ENCODE assay signal across 8 mouse cellular contexts in genomic region chrX:48518211-48518807, GRCm38 (mm10). TPM values are rescaled to one million over a fixed set of nuclear protein-coding genes. Genes with fewer than 3 reads are reported as not detected.
DNase-seq lines count a peak whose midpoint lies in the region; ATAC-seq and TF ChIP-seq lines count a peak whose summit lies in the region.

No protein-coding gene starts in this region.

- 0 out of 2 replicates have a peak, but pooled peaks cover under 1% of the 10 kb centered on the region for H3K4me1 ChIP-seq in heart, embryonic 12.5 days (replicated peaks)
- H3K4me1 ChIP-seq in heart, adult 2 months (ENCODE audit: control insufficient read depth, insufficient read depth, low read length) = no peaks in the 10 kb centered on the region
- H3K4me1 ChIP-seq in forebrain, embryonic 14.5 days (ENCODE audit: control insufficient read depth, insufficient read depth, low read length) = peaks cover 2% of the 10 kb centered on the region; the same call in 1 of the 2 replicates
- H3K4me1 ChIP-seq in neural tube, embryonic 12.5 days = no peaks in the 10 kb centered on the region

- H3K27me3 ChIP-seq in heart, embryonic 12.5 days (replicated peaks) = no peaks in the 10 kb centered on the region
- no peaks in the 10 kb centered on the region for H3K27me3 ChIP-seq in heart, adult 2 months (ENCODE audit: control insufficient read depth, insufficient read depth, low read length)
- no peaks in the 10 kb centered on the region for H3K27me3 ChIP-seq in forebrain, embryonic 14.5 days (replicated peaks; ENCODE audit: control insufficient read depth, insufficient read depth, low read length)
- no peaks in the 10 kb centered on the region for H3K27me3 ChIP-seq in neural tube, embryonic 12.5 days (replicated peaks)

- peak overlapping the region; percentile 74 for H3K9ac ChIP-seq in heart, embryonic 12.5 days
- H3K9ac ChIP-seq in heart, adult 2 months (ENCODE audit: low read depth, low read length) = no peak overlapping the region
- H3K9ac ChIP-seq in forebrain, embryonic 14.5 days (ENCODE audit: low read length) = peak overlapping the region; percentile 78
- peak overlapping the region; percentile 65 for H3K9ac ChIP-seq in neural tube, embryonic 12.5 days

- ATAC-seq in heart, embryonic 12.5 days (ENCODE audit: insufficient number of reproducible peaks, low FRiP score) = 0 out of 2 replicates have a peak, but pooled peaks have one; percentile 52
- ATAC-seq in forebrain, embryonic 14.5 days = peak; percentile 95
- peak; percentile 95 for ATAC-seq in neural tube, embryonic 12.5 days (ENCODE audit: low FRiP score, low read depth)

- DNase-seq in heart, adult 2 months = no peak
- peak; percentile 84 for DNase-seq in brain, adult 2 months (ENCODE audit: low read depth, low spot score)
- peak; percentile 89 for DNase-seq in forebrain, embryonic 14.5 days (ENCODE audit: low spot score)
- DNase-seq in left cerebral cortex, postnatal 14 days (ENCODE audit: low spot score in 2 of 2) = peak; percentile 58 to 79
- no peak for DNase-seq in c-Kit-positive CD71-positive TER-119-positive erythroid progenitor cells, embryonic 14.5 days (ENCODE audit: low spot score)
- no peak for DNase-seq in heart, postnatal 4 days

- no peak for TF ChIP-seq POLR2A in heart, adult 2 months (IDR thresholded peaks at IDR 0.05; ENCODE audit: insufficient read depth, low read depth, low read length)

- peak overlapping the region; percentile 55 for H3K4me3 ChIP-seq in heart, embryonic 12.5 days
- H3K4me3 ChIP-seq in heart, adult 2 months = no peak overlapping the region
- peak overlapping the region; percentile 45 for H3K4me3 ChIP-seq in forebrain, embryonic 14.5 days (ENCODE audit: low read depth, low read length)
- peak overlapping the region; percentile 42 for H3K4me3 ChIP-seq in neural tube, embryonic 12.5 days

- TF ChIP-seq CTCF in heart, adult 2 months (IDR thresholded peaks at IDR 0.05) = no peak

- TF ChIP-seq EP300 in heart, adult 2 months (IDR thresholded peaks at IDR 0.05; ENCODE audit: insufficient read depth, low read depth, low read length) = no peak

- no peaks in the 10 kb centered on the region for H3K36me3 ChIP-seq in heart, embryonic 12.5 days
- H3K36me3 ChIP-seq in heart, adult 2 months (ENCODE audit: control insufficient read depth, insufficient read depth, low read length) = no peaks in the 10 kb centered on the region
- H3K36me3 ChIP-seq in forebrain, embryonic 14.5 days (ENCODE audit: control insufficient read depth, insufficient read depth, low read length) = no peaks in the 10 kb centered on the region
- no peaks in the 10 kb centered on the region for H3K36me3 ChIP-seq in neural tube, embryonic 12.5 days

- no peaks in the 10 kb centered on the region for H3K9me3 ChIP-seq in heart, embryonic 12.5 days (replicated peaks)
- no peaks in the 10 kb centered on the region for H3K9me3 ChIP-seq in forebrain, embryonic 14.5 days (replicated peaks; ENCODE audit: control insufficient read depth, low read length)
- H3K9me3 ChIP-seq in neural tube, embryonic 12.5 days = no peaks in the 10 kb centered on the region

- no peaks in the 10 kb centered on the region for H3K79me2 ChIP-seq in heart, adult 2 months (replicated peaks; ENCODE audit: control insufficient read depth, insufficient read depth, low read length)

- WGBS in heart, embryonic 12.5 days = 19% methylated on average over 15 of the region's 15 CpGs
- WGBS in heart, adult 2 months = 52% methylated on average over 15 of the region's 15 CpGs
- 30% methylated on average over 15 of the region's 15 CpGs for WGBS in forebrain, embryonic 14.5 days
- WGBS in neural tube, embryonic 12.5 days = 30% methylated on average over 15 of the region's 15 CpGs

- intact Hi-C loops in heart, adult 2 months (cut with DNase I) = no loop called here
- intact Hi-C loops in left cerebral cortex, postnatal 14 days (cut with DNase I) = no loop called here

- peak overlapping the region; percentile 86 for H3K4me2 ChIP-seq in heart, embryonic 12.5 days
- peak overlapping the region; percentile 67 for H3K4me2 ChIP-seq in forebrain, embryonic 14.5 days (ENCODE audit: low read length)
- H3K4me2 ChIP-seq in neural tube, embryonic 12.5 days (replicated peaks) = peak overlapping the region; percentile 67

- no peak overlapping the region for H3K27ac ChIP-seq in heart, embryonic 12.5 days (ENCODE audit: poor library complexity, severe bottlenecking)
- no peak overlapping the region for H3K27ac ChIP-seq in heart, adult 2 months
- H3K27ac ChIP-seq in forebrain, embryonic 14.5 days (ENCODE audit: low read depth, low read length) = peak overlapping the region; percentile 95
- peak overlapping the region; percentile 68 for H3K27ac ChIP-seq in neural tube, embryonic 12.5 days

RNA-seq across cellular contexts. Expression of gene Rab33a, which starts 0.8 kb away (rescaled TPM):
- 5.7 and 6.5 TPM in 2 replicates for polyA plus RNA-seq in heart, embryonic 12.5 days (2016; fragmentation: Nextera tagmentation; extraction: Ambion mirVana)
- total RNA-seq in heart, adult 2 months (2021) = under 1 TPM in 1 of 2 experiments, not detected in 1; 0.29 TPM
- 1.2 and 1.7 TPM in 2 replicates for polyA plus RNA-seq in heart, adult 2 months (2012; rRNA removed)
- polyA plus RNA-seq in forebrain, embryonic 14.5 days (2014; fragmentation: Nextera tagmentation; extraction: Ambion mirVana) = 74.8 and 84.5 TPM in 2 replicates
- total RNA-seq in left cerebral cortex, postnatal 14 days (2021) = 10 to 100 TPM; 32.7 to 35.0 TPM
- polyA plus RNA-seq in neural tube, embryonic 12.5 days (2016; fragmentation: Nextera tagmentation; extraction: Ambion mirVana) = 48.7 and 53.6 TPM in 2 replicates
- 1 to 10 TPM; 1.1 to 1.6 TPM for total RNA-seq in heart, postnatal 4 days (2021)

RNA-seq across cellular contexts. Expression of gene Aifm1, which starts 4.9 kb away (rescaled TPM):
- 111 TPM in 2 replicates for polyA plus RNA-seq in heart, embryonic 12.5 days (2016; fragmentation: Nextera tagmentation; extraction: Ambion mirVana)
- total RNA-seq in heart, adult 2 months (2021) = 100 to 1,000 TPM in 1 of 2 experiments, 10 to 100 TPM in 1; 92.8 to 108 TPM
- 33.2 and 76.9 TPM in 2 replicates for polyA plus RNA-seq in heart, adult 2 months (2012; rRNA removed)
- polyA plus RNA-seq in forebrain, embryonic 14.5 days (2014; fragmentation: Nextera tagmentation; extraction: Ambion mirVana) = 46.0 and 49.9 TPM in 2 replicates
- total RNA-seq in left cerebral cortex, postnatal 14 days (2021) = 10 to 100 TPM; 28.8 to 31.8 TPM
- 56.0 and 58.8 TPM in 2 replicates for polyA plus RNA-seq in neural tube, embryonic 12.5 days (2016; fragmentation: Nextera tagmentation; extraction: Ambion mirVana)
- total RNA-seq in heart, postnatal 4 days (2021) = 10 to 100 TPM; 97.9 TPM

RNA-seq across cellular contexts. Expression of gene Elf4, which starts 55.4 kb away (rescaled TPM):
- polyA plus RNA-seq in heart, embryonic 12.5 days (2016; fragmentation: Nextera tagmentation; extraction: Ambion mirVana) = 17.0 and 18.7 TPM in 2 replicates
- total RNA-seq in heart, adult 2 months (2021) = 1 to 10 TPM; 4.5 to 5.0 TPM
- polyA plus RNA-seq in heart, adult 2 months (2012; rRNA removed) = 7.6 and 8.3 TPM in 2 replicates
- polyA plus RNA-seq in forebrain, embryonic 14.5 days (2014; fragmentation: Nextera tagmentation; extraction: Ambion mirVana) = 0.57 and 0.69 TPM in 2 replicates
- total RNA-seq in left cerebral cortex, postnatal 14 days (2021) = 1 to 10 TPM in 1 of 2 experiments, under 1 TPM in 1; 0.87 to 1.2 TPM
- 1.3 TPM in 2 replicates for polyA plus RNA-seq in neural tube, embryonic 12.5 days (2016; fragmentation: Nextera tagmentation; extraction: Ambion mirVana)
- total RNA-seq in heart, postnatal 4 days (2021) = 10 to 100 TPM; 25.7 to 32.4 TPM

Comparison
In these comparisons a context has a peak if more than half of its experiments do, and no peak if none do; other contexts are left out.
1. H3K27ac ChIP-seq: peak in forebrain, embryonic 14.5 days (single experiment) and neural tube, embryonic 12.5 days (single experiment); none in heart, embryonic 12.5 days (single experiment) and heart, adult 2 months (single experiment).
2. DNase-seq: peak in brain, adult 2 months (single experiment), forebrain, embryonic 14.5 days (single experiment) and left cerebral cortex, postnatal 14 days (2 of 2); none in heart, adult 2 months (0 of 2), c-Kit-positive CD71-positive TER-119-positive erythroid progenitor cells, embryonic 14.5 days (single experiment) and heart, postnatal 4 days (single experiment).
3. Peak in every context shown above with its lines, with median percentiles within 50 percentile points of each other: ATAC-seq and H3K4me2 ChIP-seq.